Mouse (Mus musculus) hindbrain, embryonic 16.5 days (tissue): Measurements from ENCODE around the gene Tab1. TPM values are rescaled to one million over a fixed set of nuclear protein-coding genes. Genes with fewer than 3 reads are reported as not detected.
"Not testable (repeated sequence)": the region's sequence is repeated elsewhere in the genome, so short reads cannot be mapped to it uniquely, and the experiment has no call there.

ENCODE experiments used
- ATAC-seq: fragments of 200-750 bp; cut with Nextera tagmentation; 2 replicates; pipeline ENCODE4 v1.8.0; 2017; ENCODE audit warnings: moderate TSS enrichment, moderate library complexity
- H3K27ac ChIP-seq: fragments of 300-500 bp; sonication (generic); 2 replicates; pipeline ENCODE4 v1.5.1; 2014; ENCODE audit warnings: low read depth, mild to moderate bottlenecking, control low read depth, low read length, moderate library complexity
- H3K27me3 ChIP-seq: fragments of 300-500 bp; sonication (generic); replicated peaks from 2 replicates; pipeline ENCODE4 v1.6.1; 2014; ENCODE audit warnings: low read length; ENCODE audit not compliant: control insufficient read depth, insufficient read depth
- H3K36me3 ChIP-seq: fragments of 300-500 bp; sonication (generic); 2 replicates; pipeline ENCODE4 v1.6.1; 2014; ENCODE audit warnings: mild to moderate bottlenecking, low read length, moderate library complexity, mixed read lengths; ENCODE audit not compliant: control insufficient read depth, insufficient read depth
- H3K4me1 ChIP-seq: fragments of 300-500 bp; sonication (generic); 2 replicates; pipeline ENCODE4 v1.6.1; 2014; ENCODE audit warnings: low read depth, low read length; ENCODE audit not compliant: control insufficient read depth, insufficient read depth
- H3K4me2 ChIP-seq: fragments of 300-500 bp; sonication (generic); 2 replicates; pipeline ENCODE4 v1.6.1; 2014; ENCODE audit warnings: mild to moderate bottlenecking, low read length, control low read depth, moderate library complexity
- H3K4me3 ChIP-seq: fragments of 300-500 bp; sonication (generic); 2 replicates; pipeline ENCODE4 v1.5.1; 2014; ENCODE audit warnings: mild to moderate bottlenecking, low read length, control low read depth, moderate library complexity
- H3K9ac ChIP-seq: fragments of 300-500 bp; sonication (generic); 2 replicates; pipeline ENCODE4 v1.6.1; 2014; ENCODE audit warnings: low read depth, mild to moderate bottlenecking, control low read depth, low read length, moderate library complexity
- H3K9me3 ChIP-seq: fragments of 300-500 bp; sonication (generic); 2 replicates; pipeline ENCODE4 v1.6.1; 2014; ENCODE audit warnings: mild to moderate bottlenecking, low read length, moderate library complexity; ENCODE audit not compliant: control insufficient read depth
- WGBS: fragments of 180-500 bp; shearing (Covaris S2); extraction: QIAGEN DNeasy Blood & Tissue Kit; methylation state at CpG from one replicate; pipeline ENCODE4 v1.1.7; 2014; 5-methylcytosine and 5-hydroxymethylcytosine counted together
- polyA plus RNA-seq: library from polyadenylated mRNA; unstranded; fragments of >200 nt; fragmentation: Nextera tagmentation; extraction: Ambion mirVana; gene quantifications from 2 replicates; pipeline ENCODE4 v1.2.1, GENCODE M21; 2015

Gene Tab1
- polyA plus RNA-seq, 1 experiment from 2014 or later = 37.1 TPM

GRCm38 (mm10) chr15:80114414-80114813 is 18.5 kb upstream of the Tab1 start:
- no peak for ATAC-seq
- no peaks in the 10 kb centered on the region for H3K27me3 ChIP-seq
- WGBS = 92% methylated on average over 7 of the region's 7 CpGs
- H3K9me3 ChIP-seq = no peaks in the 10 kb centered on the region
- no peak overlapping the region for H3K4me3 ChIP-seq
- no peak overlapping the region for H3K27ac ChIP-seq
- H3K4me1 ChIP-seq = no peaks in the 10 kb centered on the region
- H3K4me2 ChIP-seq = no peak overlapping the region
- H3K36me3 ChIP-seq = peaks cover 25% of the 10 kb centered on the region
- no peak overlapping the region for H3K9ac ChIP-seq

GRCm38 (mm10) chr15:80115256-80115655 is 17.7 kb upstream of the Tab1 start:
- WGBS = 63% methylated on average over 5 of the region's 5 CpGs
- no peak overlapping the region for H3K4me2 ChIP-seq

GRCm38 (mm10) chr15:80115866-80116794 is 16.8 kb upstream of the Tab1 start:
- WGBS = 73% methylated on average over 13 of the region's 13 CpGs
- H3K27me3 ChIP-seq = no peaks in the 10 kb centered on the region
- no peak overlapping the region for H3K9ac ChIP-seq
- no peaks in the 10 kb centered on the region for H3K9me3 ChIP-seq
- no peaks in the 10 kb centered on the region for H3K4me1 ChIP-seq
- ATAC-seq = no peak
- H3K4me3 ChIP-seq = no peak overlapping the region
- H3K36me3 ChIP-seq = peaks cover 21% of the 10 kb centered on the region
- H3K27ac ChIP-seq = no peak overlapping the region
- no peak overlapping the region for H3K4me2 ChIP-seq

More at GRCm38 (mm10) chr15:80115256-80115655, 17.7 kb upstream of the Tab1 start:
- H3K9ac ChIP-seq = no peak overlapping the region
- H3K4me1 ChIP-seq = no peaks in the 10 kb centered on the region
- H3K36me3 ChIP-seq = peaks cover 25% of the 10 kb centered on the region
- no peak overlapping the region for H3K27ac ChIP-seq
- H3K27me3 ChIP-seq = no peaks in the 10 kb centered on the region
- no peaks in the 10 kb centered on the region for H3K9me3 ChIP-seq
- ATAC-seq = no peak
- no peak overlapping the region for H3K4me3 ChIP-seq

- Histone ChIP-seq H3K9ac (no peak overlapping the region), H3K4me3 (no peak overlapping the region), H3K27ac (no peak overlapping the region), H3K36me3 (peaks cover 16% of the 10 kb centered on the region), H3K9me3 (no peaks in the 10 kb centered on the region), H3K4me1 (no peaks in the 10 kb centered on the region), H3K27me3 (no peaks in the 10 kb centered on the region), H3K4me2 (no peak overlapping the region)
- ATAC-seq = no peak
- WGBS = 65% methylated on average over 8 of the region's 8 CpGs
These were observed 15.8 kb upstream of the Tab1 start for GRCm38 (mm10) chr15:80117154-80117553.

- Histone ChIP-seq H3K4me1 (no peaks in the 10 kb centered on the region), H3K36me3 (peaks cover 4% of the 10 kb centered on the region; the same call in 1 of the 2 replicates), H3K27me3 (no peaks in the 10 kb centered on the region), H3K27ac (no peak overlapping the region), H3K4me2 (no peak overlapping the region), H3K9me3 (no peaks in the 10 kb centered on the region), H3K9ac (no peak overlapping the region), H3K4me3 (no peak overlapping the region)
- 88% methylated on average over 6 of the region's 6 CpGs for WGBS
- no peak for ATAC-seq
These were observed 13.9 kb upstream of the Tab1 start for GRCm38 (mm10) chr15:80119076-80119475.

GRCm38 (mm10) chr15:80121721-80122325 is 11.1 kb upstream of the Tab1 start:
- H3K27me3 ChIP-seq = no peaks in the 10 kb centered on the region
- 80% methylated on average over 9 of the region's 9 CpGs for WGBS
- peak; percentile 89 for ATAC-seq

GRCm38 (mm10) chr15:80122431-80122830 is 10.5 kb upstream of the Tab1 start:
- H3K36me3 ChIP-seq, H3K27ac ChIP-seq, H3K4me3 ChIP-seq, ATAC-seq, H3K4me1 ChIP-seq, H3K9me3 ChIP-seq, H3K4me2 ChIP-seq, H3K27me3 ChIP-seq, H3K9ac ChIP-seq: not testable (repeated sequence)
- WGBS = 93% methylated on average over 6 of the region's 6 CpGs

More at GRCm38 (mm10) chr15:80121721-80122325, 11.1 kb upstream of the Tab1 start:
- Histone ChIP-seq H3K9me3 (no peaks in the 10 kb centered on the region), H3K27ac (no peak overlapping the region), H3K36me3 (no peaks in the 10 kb centered on the region), H3K4me2 (no peak overlapping the region), H3K4me3 (no peak overlapping the region), H3K9ac (no peak overlapping the region), H3K4me1 (no peaks in the 10 kb centered on the region)

- Histone ChIP-seq H3K4me2 (no peak overlapping the region), H3K4me1 (no peaks in the 10 kb centered on the region)
- 85% methylated on average over 4 of the region's 4 CpGs for WGBS
These were observed 8.3 kb upstream of the Tab1 start for GRCm38 (mm10) chr15:80124651-80125050.

GRCm38 (mm10) chr15:80127191-80127590 is 5.7 kb upstream of the Tab1 start:
- H3K27me3 ChIP-seq = no peaks in the 10 kb centered on the region
- no peaks in the 10 kb centered on the region for H3K4me1 ChIP-seq
- 58% methylated on average over 1 of the region's 1 CpGs for WGBS
- ATAC-seq = no peak
- no peak overlapping the region for H3K9ac ChIP-seq
- no peaks in the 10 kb centered on the region for H3K36me3 ChIP-seq
- no peak overlapping the region for H3K4me3 ChIP-seq
- no peak overlapping the region for H3K27ac ChIP-seq
- H3K4me2 ChIP-seq = no peak overlapping the region
- no peaks in the 10 kb centered on the region for H3K9me3 ChIP-seq

More at GRCm38 (mm10) chr15:80124651-80125050, 8.3 kb upstream of the Tab1 start:
- Histone ChIP-seq H3K27ac (no peak overlapping the region), H3K9ac (no peak overlapping the region), H3K27me3 (no peaks in the 10 kb centered on the region), H3K36me3 (no peaks in the 10 kb centered on the region), H3K9me3 (no peaks in the 10 kb centered on the region), H3K4me3 (no peak overlapping the region)
- ATAC-seq = no peak
